Mouse (Mus musculus) CH12F3 (cell line): ENCODE data around the gene Gm27179.
"Not testable (repeated sequence)": the region's sequence is repeated elsewhere in the genome, so short reads cannot be mapped to it uniquely, and the experiment has no call there.

ENCODE experiments used
- in situ Hi-C: fragments of 300-500 bp; cut with MboI; formaldehyde crosslinking; loops from 2 replicates; pipeline ENCODE4 v1.14.3; 2020; ENCODE audit warnings: low sequenced_read_pairs

Gm27179 gene

GRCm38 (mm10) chr14:69512449-69512848 lies at the start of gene Gm27179:
TSS of gene Gm27179 (minus strand) at chr14:69512549.
- in situ Hi-C loops = not testable (repeated sequence)

- in situ Hi-C loops = not testable (repeated sequence)
These were observed 45.2 kb upstream of the Gm27179 start for GRCm38 (mm10) chr14:69557550-69557949.

- in situ Hi-C loops = not testable (repeated sequence)
These were observed 44.5 kb upstream of the Gm27179 start for GRCm38 (mm10) chr14:69556820-69557219.

GRCm38 (mm10) chr14:69555110-69555831 lies 42.9 kb upstream of the Gm27179 start, which contains the start of gene Entpd4b:
TSS of gene Entpd4b (plus strand) at chr14:69555424.
- in situ Hi-C loops = not testable (repeated sequence)

GRCm38 (mm10) chr14:69547310-69547709 lies 35.0 kb upstream of the Gm27179 start:
- in situ Hi-C loops = not testable (repeated sequence)

- in situ Hi-C loops = not testable (repeated sequence)
These were observed 32.7 kb upstream of the Gm27179 start for GRCm38 (mm10) chr14:69545052-69545451.

GRCm38 (mm10) chr14:69544033-69544432 lies 31.7 kb upstream of the Gm27179 start:
- in situ Hi-C loops = not testable (repeated sequence)

- in situ Hi-C loops = not testable (repeated sequence)
These were observed 30.3 kb upstream of the Gm27179 start for GRCm38 (mm10) chr14:69542695-69543094.

GRCm38 (mm10) chr14:69540113-69540512 lies 27.8 kb upstream of the Gm27179 start:
- in situ Hi-C loops = not testable (repeated sequence)

- in situ Hi-C loops = not testable (repeated sequence)
These were observed 24.2 kb upstream of the Gm27179 start for GRCm38 (mm10) chr14:69536539-69536938.

GRCm38 (mm10) chr14:69526202-69526601 lies 13.9 kb upstream of the Gm27179 start:
- in situ Hi-C loops = not testable (repeated sequence)

- in situ Hi-C loops = not testable (repeated sequence)
These were observed 10.7 kb upstream of the Gm27179 start for GRCm38 (mm10) chr14:69523001-69523400.

- in situ Hi-C loops = not testable (repeated sequence)
These were observed 8.5 kb upstream of the Gm27179 start for GRCm38 (mm10) chr14:69520810-69521209.

GRCm38 (mm10) chr14:69507000-69507399 lies 5.3 kb downstream of the Gm27179 start:
- in situ Hi-C loops = not testable (repeated sequence)

- in situ Hi-C loops = not testable (repeated sequence)
These were observed 9.2 kb downstream of the Gm27179 start, which contains the start of gene Gm16867 for GRCm38 (mm10) chr14:69503174-69503573. TSS of gene Gm16867 (minus strand) at chr14:69503362.

- in situ Hi-C loops = not testable (repeated sequence)
These were observed 9.8 kb downstream of the Gm27179 start for GRCm38 (mm10) chr14:69502440-69503150.

- in situ Hi-C loops = not testable (repeated sequence)
These were observed 16.1 kb downstream of the Gm27179 start for GRCm38 (mm10) chr14:69496259-69496658.

- in situ Hi-C loops = not testable (repeated sequence)
These were observed 17.4 kb downstream of the Gm27179 start for GRCm38 (mm10) chr14:69494946-69495345.

- in situ Hi-C loops = not testable (repeated sequence)
These were observed 17.8 kb downstream of the Gm27179 start for GRCm38 (mm10) chr14:69494522-69494921.

- in situ Hi-C loops = not testable (repeated sequence)
These were observed 24.3 kb downstream of the Gm27179 start for GRCm38 (mm10) chr14:69488001-69488400.

- in situ Hi-C loops = not testable (repeated sequence)
These were observed 26.7 kb downstream of the Gm27179 start for GRCm38 (mm10) chr14:69485466-69486135.
